Mouse (Mus musculus) megakaryocyte-erythroid progenitor cell, adult 5-6 weeks (primary cell): ENCODE results near the gene Mylpf. TPM values are rescaled to one million over a fixed set of nuclear protein-coding genes. Genes with fewer than 3 reads are reported as not detected.
A peak's percentile ranks its signal among the peaks of the same experiment; 100 is the strongest.
"Not testable (repeated sequence)": the region's sequence is repeated elsewhere in the genome, so short reads cannot be mapped to it uniquely, and the experiment has no call there.

ENCODE experiments used
- ATAC-seq: replicated peaks from 2 replicates; pipeline ENCODE4 v1.8.0; 2016; ENCODE audit warnings: mild to moderate bottlenecking, inconsistent platforms; ENCODE audit not compliant: severe bottlenecking, poor library complexity, low FRiP score, low TSS enrichment
- total RNA-seq, 2 experiments: library from RNA; stranded (forward) in 1 of 2; stranded (reverse) in 1 of 2; fragments of 200-1000, 215-1000 nt in 1 of 2; fragments of >200 nt in 1 of 2; fragmentation: Nextera tagmentation in 1 of 2; gene quantifications; 2 replicates each; pipeline ENCODE4 v1.2.3; 2014 to 2017

The Mylpf gene
- total RNA-seq, 2 experiments from 2014 or later = 30.8 to 48.6 TPM

DNA sequence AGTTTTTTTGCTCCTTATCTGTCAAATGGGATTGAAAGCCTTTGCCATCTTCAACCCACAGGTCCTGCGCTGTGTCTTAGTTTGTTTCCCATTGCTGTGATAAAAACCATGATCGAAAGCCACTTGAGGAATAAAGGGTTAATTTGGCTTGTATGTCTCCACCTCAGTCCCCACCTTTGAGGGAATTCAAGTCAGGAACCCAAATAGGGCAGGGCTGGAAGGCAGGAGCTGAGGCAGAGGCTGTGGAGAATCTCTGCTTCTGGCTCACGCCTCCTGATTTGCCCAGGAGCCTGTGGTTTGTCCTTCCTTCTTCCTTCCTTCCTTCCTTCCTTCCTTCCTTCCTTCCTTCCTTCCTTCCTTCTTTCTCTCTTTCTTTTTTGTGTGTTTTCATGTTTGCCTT is 14.4 kb downstream of the Mylpf start:
- ATAC-seq = no peak

DNA sequence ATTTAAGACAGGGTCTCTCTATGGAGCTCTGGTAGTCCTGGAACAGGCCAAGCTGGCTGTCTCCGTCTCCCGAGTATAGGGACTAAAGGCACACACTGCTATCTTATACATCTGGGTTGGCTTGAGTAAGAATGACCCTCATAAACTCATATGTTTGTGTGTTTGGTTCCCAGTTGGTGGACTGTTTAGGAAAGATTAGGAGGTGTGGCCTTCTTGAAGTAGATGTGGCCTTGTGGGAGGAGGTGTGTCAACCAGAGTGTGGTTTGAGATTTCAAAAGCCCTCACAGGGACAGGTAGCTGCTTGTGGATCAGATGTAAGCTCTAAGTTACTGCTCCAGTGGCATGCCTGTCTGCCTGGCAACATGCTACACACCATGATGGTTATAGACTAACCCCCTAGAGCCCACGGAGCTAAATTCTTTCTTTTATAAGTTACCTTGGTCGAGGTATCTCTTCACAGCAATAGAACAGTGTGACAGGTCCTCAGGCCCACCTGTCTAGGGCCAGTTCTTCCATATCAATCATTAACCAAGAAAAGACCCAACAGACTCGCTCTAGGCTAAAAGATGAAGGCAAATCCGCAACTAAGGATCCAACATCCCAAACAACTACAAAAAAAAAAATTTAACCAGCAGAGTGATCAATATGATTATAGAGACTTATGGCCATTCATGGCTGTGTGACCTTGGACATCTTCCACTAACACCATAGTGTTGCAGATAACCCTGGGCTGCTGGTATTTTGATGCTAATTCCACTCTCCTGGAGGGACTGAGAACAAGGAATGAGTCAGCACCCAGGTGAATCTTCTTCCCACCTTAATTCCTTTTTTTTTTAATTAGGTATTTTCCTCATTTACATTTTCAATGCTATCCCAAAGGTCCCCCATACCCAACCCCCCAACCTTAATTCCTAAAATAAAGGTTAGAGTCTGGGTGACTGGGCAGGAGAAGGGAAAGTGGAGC is 15.1 kb downstream of the Mylpf start:
- ATAC-seq = no peak

DNA sequence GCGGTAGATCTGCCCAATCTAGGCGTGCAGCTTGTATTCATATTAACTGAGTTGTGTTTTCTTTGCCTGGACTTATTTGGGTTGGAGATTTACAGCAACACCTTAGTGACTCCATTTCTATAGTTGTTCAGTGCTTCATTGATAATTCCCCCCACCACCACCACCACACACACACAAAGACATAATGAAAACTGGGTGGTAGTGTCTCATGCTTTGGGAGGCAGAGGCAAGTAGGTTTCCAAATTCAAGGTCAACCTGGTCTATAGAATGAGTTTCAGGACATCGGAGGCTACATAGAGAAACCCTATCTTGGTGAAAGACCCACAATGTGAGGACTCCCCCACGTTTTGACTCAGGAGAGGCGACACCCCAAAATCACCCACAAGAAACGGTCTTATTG is 15.9 kb downstream of the Mylpf start:
- no peak for ATAC-seq

DNA sequence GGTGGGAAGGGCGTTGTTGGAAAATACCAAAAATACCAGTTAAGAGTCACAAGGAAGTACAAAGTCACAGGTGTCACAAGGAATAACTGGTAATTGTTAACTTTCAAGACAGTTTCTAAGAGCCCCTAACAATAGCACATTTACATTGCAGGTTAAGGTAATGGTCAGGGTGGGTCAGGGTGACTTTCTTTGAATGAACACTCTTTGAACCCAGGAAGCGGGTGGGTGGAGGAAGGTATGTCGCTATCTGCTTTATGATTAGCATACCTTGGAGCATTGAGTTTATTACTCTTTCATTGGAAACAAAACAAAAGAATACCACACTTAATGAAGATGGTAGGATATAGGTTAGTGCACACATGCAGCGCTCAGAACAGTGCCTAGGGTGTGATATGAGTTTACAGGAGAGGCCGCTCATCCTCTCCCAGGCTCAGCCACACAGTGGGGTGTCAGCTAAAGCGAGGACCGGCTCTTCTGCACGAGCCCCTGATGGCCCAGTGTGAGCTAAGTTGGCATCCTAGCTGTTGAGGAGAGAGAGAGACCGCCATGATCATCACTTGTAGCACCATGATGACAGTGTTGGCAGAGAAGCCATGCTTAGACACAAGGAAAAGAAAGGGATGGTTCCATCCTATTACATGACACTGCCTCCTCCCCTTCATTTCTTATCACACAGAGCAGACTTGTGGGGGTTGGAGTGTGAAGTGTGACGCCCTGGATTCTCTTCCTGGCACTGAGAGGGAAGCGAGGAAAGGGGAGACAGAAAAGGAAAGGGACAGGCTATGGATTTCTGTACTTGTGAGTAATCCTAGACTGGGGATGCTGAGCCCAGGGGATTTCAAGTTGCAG is 16.7 kb downstream of the Mylpf start:
- ATAC-seq = peak; percentile 81

DNA sequence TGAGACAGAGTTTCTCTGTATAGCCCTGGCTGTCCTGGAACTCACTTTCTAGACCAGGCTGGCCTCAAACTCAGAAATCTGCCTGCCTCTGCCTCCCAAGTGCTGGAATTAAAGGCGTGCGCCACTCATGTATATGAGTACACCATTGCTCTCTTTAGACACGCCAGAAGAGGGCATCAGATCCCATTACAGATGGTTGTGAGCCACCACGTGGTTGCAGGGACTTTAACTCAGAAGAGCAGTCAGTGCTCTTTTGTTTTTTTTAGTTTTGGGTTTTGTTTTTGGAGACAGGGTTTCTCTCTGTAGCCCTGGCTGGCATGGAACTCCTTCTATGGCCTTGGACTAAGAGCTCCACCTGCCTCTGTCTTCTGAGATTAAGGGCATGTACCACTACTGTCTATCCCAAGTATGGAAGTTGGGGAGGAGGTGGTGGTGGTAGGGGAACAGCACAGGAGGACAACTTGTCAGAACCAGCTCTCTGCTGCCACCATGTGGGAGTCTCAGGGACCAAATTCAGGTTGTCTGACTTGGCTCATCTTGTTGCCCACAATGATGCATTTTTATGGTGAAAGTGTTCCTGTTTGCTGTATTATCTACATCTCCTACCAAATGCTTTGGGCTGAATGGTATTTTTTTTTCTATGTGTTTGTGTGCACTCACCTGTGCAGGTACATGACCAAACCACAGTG is 20.1 kb downstream of the Mylpf start:
- peak; percentile 69 for ATAC-seq

DNA sequence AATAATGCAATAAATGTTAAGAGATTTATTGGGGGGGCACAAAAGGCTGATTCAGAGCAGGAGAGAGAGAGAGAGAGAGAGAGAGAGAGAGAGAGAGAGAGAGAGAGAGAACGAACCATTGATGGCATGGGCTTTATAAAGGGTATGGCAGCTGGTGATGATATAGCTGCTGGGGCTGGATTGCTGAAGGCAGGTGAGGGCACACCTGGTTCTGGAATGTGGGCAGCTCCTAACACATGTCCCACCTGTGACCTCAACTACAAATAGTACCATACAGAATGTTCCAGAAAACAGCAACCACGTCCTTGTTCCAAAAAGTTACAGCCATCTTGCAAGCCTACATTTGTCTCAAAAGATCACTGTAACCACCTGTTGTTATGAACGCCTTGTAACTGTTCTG is 22.7 kb downstream of the Mylpf start:
- no peak for ATAC-seq

DNA sequence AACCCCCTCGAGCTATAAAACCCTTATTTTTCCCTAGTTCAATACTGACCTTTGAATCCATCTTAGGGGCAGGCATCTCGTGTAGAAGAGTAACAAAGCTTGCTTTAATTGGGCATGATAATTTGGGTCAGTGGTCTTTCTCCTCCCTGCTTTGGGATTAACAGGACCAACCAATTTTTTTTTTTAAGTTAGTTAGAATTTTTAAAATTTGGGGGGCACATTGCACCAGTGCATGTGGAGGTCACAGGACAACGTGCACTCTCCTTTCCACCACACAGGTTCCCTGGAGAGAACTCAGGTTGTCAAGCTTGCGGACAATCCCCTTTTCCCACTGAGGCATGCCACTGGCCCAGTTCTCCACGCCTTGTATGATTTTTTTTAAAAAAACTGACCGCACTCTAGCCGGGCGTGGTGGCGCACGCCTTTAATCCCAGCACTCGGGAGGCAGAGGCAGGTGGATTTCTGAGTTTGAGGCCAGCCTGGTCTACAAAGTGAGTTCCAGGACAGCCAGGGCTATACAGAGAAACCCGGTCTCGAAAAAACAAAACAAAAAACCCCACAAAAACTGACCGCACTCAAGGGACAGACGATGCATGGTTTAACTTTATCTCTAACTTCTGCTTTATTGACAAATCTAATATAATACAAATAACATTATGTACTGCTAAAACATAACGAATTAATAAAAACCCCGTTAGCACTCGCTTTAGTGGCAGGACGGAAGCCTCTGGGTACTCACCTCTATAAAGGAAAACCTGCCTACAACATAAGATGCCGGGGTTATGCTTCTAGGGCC is 23.3 kb downstream of the Mylpf start:
- ATAC-seq = no peak

DNA sequence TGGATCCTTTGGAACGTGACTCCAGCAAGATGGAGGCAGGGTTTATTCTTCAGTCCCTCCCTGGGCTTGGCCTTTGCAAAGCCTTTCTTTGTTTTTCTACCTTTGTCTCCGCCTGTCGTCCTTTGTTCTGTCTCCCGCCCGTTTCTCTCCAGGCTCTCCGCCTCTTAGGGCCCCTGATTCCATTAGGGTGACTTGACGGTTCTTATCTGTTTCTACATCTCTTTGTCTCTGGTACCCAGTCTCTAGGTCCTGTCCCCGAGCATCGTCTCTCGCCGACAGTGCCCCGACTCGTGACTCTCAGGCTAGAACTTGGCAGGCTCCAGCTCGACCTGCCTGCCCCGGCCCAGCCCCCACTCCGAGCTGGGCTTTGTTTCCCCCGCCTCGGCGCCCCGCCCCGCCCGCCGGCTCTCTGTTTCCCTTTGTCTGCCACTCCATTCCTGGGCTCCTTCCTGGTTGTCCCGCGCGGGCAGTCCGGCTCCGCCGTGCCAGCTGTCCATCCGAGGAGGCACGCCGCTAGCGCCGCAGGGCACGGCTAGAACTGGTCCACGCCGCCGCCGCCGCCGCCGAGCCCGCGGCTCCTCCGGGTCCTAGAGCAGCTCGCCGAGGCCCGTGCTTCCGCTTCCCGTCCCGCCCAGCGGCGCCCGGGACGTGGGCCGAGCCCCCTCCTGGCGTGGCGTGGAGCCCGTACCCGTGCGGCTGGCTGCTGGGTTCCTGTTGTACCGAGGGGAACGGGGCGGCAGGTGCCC is 24.1 kb downstream of the Mylpf start, which contains the start of the genes Zfp553 and Sept1:
TSS of gene Zfp553 (plus strand) at position 440 of the 746 bp plus-strand sequence.
TSS of gene Sept1 (minus strand) at position 509 of the 746 bp plus-strand sequence.
- ATAC-seq = peak; percentile 65

DNA sequence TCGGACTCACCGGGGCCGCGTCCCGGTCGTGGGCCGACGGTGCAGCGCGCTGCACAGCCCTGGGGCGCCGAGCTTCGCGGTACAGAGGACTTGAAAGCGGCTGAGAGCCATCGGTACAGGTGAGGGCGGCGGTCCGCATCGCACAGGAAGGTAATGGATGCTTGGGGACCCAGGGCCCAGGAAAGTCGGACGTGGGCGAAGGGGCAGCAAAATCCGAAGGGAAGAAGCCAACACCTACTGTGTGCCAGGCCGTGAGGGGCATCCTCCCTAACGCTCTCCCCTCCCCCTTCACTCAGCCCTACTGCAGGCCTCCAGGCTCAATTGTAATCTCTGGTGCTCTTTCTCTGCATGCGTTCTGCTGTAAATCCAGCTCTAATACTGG is 24.7 kb downstream of the Mylpf start:
- no peak for ATAC-seq

DNA sequence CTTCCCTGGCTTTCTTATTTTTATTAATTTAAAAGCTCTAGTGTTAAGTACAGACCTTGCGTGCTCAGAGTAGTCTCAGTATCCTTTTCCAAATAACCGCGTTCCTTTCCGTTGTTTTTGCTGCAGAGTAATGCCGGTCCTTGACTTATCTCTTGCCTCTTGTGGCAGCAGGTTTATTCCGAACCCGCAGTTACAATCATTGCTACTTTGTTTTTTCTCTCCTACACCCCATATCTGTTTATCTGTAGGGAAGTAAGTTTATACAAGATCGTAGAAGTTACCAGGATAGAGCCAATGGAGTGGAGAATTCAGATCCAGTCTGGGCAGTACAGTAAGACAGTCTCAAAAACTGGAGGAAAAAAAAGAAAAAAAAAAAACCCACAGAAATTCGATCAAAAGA is 25.1 kb downstream of the Mylpf start:
- ATAC-seq = 0 out of 2 replicates have a peak, but pooled peaks have one; percentile 8

DNA sequence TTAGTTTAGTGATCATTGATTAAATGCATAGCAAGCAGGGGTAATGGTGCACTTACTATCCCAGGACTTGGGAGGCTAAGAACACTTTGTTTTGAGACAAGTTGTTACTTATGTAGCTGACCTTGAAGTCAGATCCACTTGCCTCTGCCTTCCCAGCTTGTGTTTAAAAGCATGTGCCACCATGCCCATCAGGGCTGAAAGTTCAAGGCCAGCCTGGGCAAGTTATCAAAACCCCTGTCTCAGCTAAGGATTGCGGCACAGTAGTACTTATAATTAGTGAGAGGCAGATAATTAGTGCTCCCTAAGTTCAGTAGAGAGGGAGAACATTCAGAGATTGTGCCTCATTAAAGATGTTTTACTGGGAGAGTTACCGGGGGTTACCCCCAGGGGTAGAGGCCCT is 26.1 kb downstream of the Mylpf start:
- ATAC-seq = no peak

DNA sequence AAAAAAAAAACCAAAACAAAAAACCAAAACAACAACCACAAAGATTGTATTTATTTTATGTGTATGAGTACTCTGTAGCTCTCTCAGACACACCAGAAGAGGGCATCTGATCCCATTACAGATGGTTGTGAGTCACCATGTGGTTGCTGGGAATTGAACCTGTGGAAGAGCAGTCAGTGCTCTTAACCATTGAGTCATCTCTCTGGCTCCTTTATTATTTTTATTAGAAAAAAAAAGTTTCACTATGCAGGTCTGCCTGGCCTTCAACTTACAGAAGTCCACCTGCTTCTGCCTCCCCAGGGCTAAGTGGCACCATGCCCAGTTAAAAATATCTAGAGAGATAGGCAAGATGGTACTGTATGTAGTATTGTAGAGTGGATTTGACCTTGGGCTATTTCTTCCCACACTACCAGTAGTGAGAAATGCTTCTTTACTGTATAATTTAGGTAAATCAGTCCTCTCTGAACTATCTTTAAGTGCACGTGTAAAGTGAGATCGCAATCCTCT is 34.7 kb downstream of the Mylpf start:
- ATAC-seq = peak; percentile 9; the same call in 1 of the 2 replicates

DNA sequence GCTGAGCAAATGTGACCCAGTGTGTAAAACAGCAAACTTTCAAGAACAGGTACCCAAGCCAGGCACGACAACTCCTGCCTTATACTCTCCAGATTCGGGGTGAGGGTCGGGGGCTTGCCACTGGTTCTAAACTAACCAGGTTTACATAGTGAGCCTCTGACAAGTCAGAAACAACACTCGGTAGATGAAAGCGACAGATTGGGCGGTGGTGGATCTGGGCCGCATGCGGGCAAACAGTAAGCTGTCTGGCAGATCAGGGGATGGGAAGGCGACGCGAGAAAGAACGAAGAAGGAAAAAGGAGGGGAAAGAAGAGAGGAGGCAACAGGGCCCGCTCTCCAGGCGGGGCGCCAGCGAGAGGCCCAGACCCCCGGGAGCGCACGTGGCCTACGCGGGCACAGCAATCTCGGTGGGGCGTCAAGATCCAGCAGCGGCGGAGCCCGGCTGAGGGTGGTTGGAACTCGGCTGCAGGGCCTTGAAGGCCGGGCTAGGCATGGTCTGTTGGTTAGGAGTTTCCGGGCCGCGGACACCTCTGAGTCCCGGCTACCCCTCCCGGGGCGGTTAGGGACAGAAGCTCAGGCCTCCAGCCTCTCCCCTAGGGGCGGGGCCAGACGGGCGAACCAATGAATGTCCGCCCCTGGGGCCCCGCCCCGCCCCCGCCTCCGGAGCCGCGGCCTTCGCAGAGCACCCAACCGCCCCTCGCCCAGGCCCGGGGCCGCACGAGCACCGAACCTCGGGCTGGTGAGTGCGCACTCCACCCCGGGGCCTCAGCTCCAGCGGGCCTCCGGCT is 35.4 kb downstream of the Mylpf start, which contains the start of gene Zfp771:
TSS of gene Zfp771 (plus strand) at position 405 of the 788 bp plus-strand sequence.
- ATAC-seq = peak; percentile 85

DNA sequence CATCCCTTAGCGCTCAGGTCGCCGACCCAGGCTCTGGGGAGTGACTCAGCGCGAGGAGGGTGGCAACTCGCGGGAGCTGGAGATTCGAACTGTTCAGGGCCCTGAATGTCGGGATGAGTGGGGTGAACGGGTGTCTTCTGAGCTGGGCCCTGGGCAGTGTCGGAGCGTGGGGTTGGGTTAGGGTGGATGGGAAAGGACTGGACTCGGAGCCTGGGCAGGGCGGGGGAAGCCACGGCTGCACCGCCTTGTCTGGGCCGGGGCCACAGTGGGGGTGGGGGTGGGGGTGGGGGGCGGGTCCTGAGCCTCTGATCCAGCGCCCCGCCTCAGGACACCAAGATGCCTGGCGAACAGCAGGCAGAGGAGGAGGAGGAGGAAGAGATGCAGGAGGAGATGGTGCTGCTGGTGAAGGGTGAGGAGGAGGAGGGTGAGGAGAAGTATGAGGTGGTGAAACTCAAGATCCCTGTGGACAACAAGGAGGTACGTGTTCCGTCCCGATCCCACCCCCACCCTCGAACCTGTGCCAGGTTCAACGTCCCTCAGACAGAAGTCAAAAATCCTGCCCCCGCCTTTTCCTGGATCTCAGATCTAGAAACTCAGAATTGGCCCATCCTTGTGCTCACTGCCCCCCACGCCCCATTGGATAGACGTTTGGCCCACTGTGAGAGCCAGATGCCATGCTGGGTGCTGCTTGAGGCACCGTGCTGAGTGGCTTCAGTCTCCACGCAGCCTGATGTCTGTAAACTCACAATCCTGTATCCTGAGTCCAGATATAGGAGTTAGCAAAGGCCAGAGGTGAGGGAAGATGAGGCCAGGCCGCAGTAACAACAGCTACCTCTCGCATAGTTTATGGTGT is 36.2 kb downstream of the Mylpf start:
- peak; percentile 20; the same call in 1 of the 2 replicates for ATAC-seq

DNA sequence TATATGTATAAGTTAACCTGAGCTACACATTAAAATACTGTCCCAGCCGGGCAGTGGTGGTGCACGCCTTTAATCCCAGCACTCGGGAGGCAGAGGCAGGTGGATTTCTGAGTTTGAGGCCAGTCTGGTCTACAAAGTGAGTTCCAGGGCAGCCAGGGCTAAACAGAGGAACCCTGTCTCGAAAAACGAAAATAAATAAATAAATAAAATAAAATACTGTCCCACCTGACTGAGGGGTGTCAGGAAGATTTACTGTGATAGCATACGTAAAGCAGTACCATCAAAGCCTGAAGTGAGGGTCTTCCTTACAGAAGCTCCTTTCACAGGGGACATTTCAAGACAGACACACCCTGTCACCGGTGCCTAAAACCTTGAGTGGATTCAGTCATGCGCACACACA is 41.8 kb downstream of the Mylpf start:
- not testable (repeated sequence) for ATAC-seq

DNA sequence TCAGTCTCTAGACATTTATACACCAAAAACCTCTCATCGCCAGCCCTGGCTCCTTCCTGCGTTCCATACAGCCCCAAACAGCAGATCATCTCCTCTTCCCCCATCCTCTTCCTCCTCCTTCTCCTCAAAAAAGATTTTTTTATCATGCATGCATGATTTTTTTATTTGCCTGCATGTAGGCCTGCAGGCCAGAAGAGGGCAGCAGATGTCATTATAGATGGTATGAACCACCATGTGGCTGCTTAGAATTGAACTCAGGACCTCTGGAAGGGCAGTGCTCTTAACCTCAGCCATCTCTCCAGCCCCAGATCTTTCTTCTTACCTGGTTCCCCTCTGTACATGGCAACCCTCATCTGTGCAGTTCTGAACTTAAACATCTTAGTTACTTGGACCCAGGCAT is 43.7 kb downstream of the Mylpf start:
- ATAC-seq = no peak
